Mouse (Mus musculus) neutrophil, adult 5-6 weeks (primary cell): ENCODE data around the gene Cep19. TPM values are rescaled to one million over a fixed set of nuclear protein-coding genes. Genes with fewer than 3 reads are reported as not detected.

ENCODE experiments used
- ATAC-seq: fragments of 151-379, 151-347 bp; 2 replicates; pipeline ENCODE4 v1.8.0; 2017; ENCODE audit warnings: mild to moderate bottlenecking, moderate TSS enrichment; ENCODE audit not compliant: insufficient number of reproducible peaks, poor library complexity, low FRiP score, severe bottlenecking; ENCODE audit errors: extremely low read depth
- total RNA-seq: library from RNA; stranded (forward); fragments of 200-1000 nt; gene quantifications from 2 replicates; pipeline ENCODE4 v1.2.3, GENCODE M21; 2017

The Cep19 gene
- total RNA-seq, 1 experiment from 2014 or later: 59.0 TPM

DNA sequence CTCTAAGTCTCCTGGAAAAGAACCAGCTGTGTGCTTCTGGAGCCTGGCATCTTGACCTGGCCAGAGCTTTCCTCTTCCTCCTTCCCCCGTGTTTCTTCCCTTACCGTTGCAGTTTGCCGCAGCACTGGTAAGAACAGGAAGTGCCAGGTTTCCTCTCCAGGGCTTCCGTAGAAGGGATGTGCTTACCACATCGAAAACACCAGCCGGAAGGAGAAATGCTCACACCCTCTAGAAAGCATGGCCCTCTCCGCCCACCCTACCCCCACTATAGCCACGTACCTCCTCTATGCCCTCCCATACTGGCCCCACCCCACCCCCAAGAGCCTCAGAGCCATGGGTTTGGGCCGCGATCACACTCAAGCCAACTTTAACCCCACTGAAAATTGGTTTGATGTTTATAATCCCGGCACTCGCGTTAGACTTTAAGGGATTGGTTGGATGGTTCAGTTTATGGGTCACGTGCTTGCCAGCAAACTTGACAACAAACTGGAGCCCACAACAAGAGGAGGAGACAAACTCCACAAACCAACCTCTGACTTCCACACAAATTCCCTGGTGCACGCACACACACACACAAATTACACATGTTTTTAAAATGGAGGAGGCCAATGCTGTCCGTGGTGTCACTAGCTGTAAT is 30.7 kb downstream of the Cep19 start:
- ATAC-seq: peak; percentile 91

DNA sequence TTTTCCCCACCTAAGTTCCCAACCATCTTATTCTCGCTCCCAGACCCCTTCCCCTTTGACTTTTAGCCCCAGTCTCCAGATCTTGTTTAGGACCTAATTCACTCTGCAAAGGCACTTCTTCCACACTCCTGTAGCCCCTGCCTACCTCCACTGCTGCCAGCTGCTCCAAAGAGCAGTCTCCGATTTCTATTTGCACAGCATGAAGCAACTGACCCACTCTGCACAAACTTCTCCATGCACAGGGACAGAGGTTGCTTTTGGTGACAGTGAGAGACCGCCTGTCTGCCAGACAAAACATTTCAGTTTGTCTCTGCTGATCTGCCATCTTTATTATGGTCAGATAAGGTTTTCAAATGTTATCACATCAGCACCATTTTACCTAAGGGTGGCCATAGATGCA is 33.5 kb downstream of the Cep19 start:
- ATAC-seq: no peak

DNA sequence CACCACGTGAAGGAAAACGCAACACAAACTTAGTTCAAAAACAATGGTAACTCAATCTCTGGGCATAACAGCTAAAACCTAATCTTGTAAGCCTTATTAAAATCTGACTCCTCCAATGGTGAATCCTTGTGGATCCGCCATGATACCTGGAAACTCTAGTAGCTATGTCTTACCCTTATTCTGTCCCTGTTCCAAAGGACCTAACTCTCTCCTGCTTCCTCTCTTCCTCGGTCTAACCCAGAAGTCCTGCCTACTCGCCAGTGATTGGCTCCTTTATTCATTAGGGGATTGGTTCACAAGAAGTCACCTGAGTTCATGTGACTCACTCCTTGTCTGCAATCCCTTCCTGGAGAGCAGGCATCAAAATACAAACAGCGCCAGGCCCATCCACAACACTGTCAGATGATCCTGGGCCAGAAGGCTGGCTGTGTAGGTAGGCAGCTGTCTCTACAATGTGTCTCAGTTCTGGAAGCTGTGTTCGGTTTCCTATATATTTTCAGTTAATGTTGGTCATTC is 36.3 kb downstream of the Cep19 start:
- no peak for ATAC-seq

DNA sequence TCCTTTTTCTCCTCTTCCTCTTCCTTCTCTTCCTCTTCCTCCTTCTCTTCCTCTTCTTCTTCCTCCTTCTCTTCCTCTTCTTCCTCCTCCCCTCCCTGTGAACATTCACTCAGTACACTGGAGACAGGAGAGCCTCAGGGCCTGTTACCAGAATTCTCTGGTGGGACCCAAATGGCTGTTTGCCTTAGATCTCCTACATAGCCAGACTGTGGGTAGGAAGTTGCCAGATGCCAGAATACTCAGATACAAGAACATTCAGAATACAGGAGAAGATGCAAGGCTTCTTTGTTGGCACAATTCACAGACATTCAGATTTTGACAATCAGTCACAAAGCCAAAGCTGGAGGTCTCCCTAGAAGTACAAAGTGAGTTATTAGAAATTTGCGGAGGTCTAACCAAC is 39.4 kb downstream of the Cep19 start:
- ATAC-seq: no peak

DNA sequence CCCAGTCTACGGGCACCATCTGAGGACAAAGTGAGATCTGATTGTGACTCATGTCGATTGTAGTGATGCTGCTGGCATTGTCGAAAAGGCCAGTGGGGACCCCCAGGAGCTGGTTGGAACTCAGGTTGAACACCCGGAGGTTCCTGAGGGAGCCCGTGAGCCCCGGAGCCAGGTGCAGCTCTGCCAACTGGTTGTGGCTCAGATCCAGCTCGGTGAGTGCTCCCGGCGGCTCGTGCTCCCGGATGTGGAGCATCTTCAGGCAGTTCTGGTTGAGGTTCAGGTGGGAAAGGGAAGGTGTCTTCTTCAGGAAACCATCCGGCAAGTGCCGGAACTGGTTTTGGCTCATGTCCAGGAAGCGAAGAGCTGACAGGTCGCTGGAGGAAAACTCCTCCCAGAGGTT is 44.2 kb downstream of the Cep19 start:
- no peak for ATAC-seq

DNA sequence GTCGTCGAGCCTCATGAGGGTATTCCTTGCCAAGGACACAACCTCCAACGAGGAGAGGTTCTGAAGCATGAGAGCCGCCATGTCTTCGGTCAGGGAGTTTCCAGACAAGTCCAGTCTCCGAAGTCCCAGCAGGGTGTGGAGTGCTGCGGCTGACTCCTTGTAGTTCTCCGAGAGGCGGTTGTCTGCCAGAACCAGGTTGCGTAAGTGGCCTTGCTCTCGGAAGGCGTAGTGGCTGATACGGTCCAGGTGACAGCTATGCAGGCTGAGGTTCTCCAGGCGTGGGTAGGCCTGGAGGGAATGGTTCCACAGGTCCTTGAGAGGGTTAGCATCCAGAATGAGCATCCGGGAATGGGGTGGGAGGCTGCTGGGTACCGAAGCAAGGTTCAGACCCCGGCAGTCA is 45.0 kb downstream of the Cep19 start:
- ATAC-seq: no peak

DNA sequence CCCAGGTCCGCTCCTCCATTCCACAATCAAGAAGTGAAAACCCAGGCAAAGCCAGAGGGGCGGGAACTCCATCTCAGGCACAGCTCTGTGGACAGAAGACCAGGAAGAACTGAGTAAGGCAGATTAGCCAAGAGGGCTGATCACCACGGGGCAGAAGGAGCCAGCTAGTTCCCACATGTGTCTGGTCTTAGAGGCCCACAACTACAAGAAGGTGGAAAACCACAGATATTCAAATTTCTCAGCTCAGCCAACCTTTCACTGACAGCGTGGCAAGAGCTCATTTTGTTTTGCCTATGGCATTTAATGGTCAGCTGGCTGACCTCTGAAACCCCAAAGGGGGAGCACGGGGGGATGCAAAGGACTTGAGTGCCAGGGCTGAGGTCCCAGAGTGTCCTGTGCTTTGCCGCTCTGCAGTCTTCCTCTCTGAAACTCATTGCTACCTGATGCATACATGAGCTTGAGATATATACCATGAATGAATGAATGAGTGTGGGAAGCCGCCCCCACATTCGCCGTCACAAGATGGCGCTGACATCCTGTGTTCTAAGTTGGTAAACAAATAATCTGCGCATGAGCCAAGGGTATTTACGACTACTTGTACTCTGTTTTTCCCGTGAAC is 48.1 kb downstream of the Cep19 start:
- no peak for ATAC-seq

DNA sequence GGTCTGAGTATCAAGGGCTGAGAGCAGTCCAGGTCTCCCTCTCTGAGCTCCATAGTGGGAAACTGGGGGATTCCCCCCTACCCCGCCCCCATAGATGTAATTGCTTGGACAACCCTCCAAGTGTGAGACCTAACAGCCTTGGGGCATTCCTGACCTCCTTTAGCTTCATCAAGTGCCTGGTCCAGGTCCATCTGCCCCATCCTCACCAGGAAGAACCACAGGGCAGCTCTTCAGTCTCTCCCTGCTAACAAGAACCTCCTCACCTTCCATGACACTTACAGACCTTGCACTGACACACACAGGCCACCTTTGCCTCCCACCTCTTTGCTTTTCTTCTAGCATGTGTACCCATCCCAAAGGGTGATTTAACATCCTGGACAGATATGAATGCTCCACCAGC is 54.4 kb downstream of the Cep19 start:
- ATAC-seq: no peak

DNA sequence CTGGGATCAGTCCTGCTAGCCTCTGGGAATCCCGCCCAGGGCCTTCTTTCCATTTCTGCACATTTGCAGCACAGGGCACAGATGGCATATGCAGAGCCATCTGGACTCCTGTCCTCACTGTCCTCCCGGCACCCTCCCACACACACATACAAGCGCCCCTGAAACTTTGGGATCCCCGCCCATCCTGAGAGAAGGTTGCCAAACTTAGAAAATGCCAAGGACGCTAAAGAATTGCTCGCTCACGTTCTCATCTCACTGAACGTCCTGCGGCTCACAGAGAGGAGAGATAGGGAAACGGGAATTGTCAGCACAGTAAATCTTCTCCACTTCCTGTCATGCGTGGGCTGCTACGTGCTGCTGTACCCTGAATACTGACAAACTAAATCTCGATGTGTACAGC is 54.8 kb downstream of the Cep19 start:
- no peak for ATAC-seq

DNA sequence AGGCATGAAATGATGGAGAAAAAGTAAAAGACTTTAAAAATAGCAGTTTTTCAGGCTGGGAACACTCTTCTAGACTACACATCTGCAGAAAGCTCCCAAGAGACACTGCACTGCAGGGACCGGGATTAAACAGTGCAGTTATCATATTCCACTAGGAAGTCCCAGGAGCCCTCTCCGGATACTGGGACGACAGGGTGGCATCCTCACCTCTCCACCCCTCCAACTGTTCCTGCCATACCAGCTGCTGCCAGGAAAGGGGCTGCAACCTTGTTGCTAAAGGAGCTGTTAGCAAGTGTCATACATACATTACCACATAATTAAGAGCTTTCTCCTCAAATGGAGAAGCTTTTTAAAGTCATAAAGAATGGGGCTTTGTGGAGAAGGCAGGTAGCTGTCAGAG is 57.1 kb downstream of the Cep19 start:
- ATAC-seq: no peak

DNA sequence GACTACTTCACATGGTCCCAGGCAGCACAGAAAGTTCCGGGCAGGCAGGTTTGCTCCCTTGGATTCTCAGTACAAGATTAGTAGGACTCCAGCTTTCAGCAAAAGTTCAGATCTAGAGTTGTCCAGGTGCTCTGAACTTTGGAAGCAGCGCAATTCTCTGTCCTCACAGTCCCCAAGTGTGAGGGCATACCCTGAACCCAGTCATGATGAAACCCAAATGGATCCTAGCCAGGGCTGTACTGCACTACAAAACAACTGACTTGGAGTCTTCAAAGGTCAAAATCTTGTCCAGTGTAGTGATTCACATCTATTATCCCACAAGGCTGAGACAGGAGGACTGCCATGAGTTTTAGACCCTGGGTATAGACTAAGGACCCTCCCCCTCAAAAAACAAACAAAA is 57.8 kb downstream of the Cep19 start:
- ATAC-seq: no peak

Other genes with a start within 250 kb of the Cep19 start
- not detected in 2 replicates for gene Meltf, start 221.0 kb upstream of the Cep19 start, total RNA-seq
- not detected in 2 replicates for gene Pigz, start 165.9 kb upstream of the Cep19 start, total RNA-seq
- 9.0 and 10.9 TPM in 2 replicates for gene 0610012G03Rik, start 151.3 kb upstream of the Cep19 start, total RNA-seq
- gene Ncbp2, start 151.3 kb upstream of the Cep19 start, total RNA-seq: 13.9 and 15.1 TPM in 2 replicates
- gene Senp5, start 96.5 kb upstream of the Cep19 start, total RNA-seq: 15.1 and 16.5 TPM in 2 replicates
- 114 and 128 TPM in 2 replicates for gene Pak2, start 20.5 kb upstream of the Cep19 start, total RNA-seq
- gene Pigx, start 60 bp upstream of the Cep19 start, total RNA-seq: 65.8 and 67.4 TPM in 2 replicates
- 142 and 149 TPM in 2 replicates for gene Nrros, start 65.8 kb downstream of the Cep19 start, total RNA-seq
- gene Bex6, start 80.0 kb downstream of the Cep19 start, total RNA-seq: 1.6 TPM in 1 of 2 replicates, not detected in the other
- 13.9 and 15.0 TPM in 2 replicates for gene Fbxo45, start 147.4 kb downstream of the Cep19 start, total RNA-seq
- 18.7 and 19.7 TPM in 2 replicates for gene Wdr53, start 147.4 kb downstream of the Cep19 start, total RNA-seq
- not detected in 2 replicates for gene Smco1, start 171.7 kb downstream of the Cep19 start, total RNA-seq
- gene Rnf168, start 177.7 kb downstream of the Cep19 start, total RNA-seq: 18.4 and 22.1 TPM in 2 replicates
- gene Ubxn7, start 232.5 kb downstream of the Cep19 start, total RNA-seq: 64.1 and 68.0 TPM in 2 replicates